Mouse (Mus musculus) cortical plate, adult 2 months (tissue): ENCODE results near the gene Gpnmb.

ENCODE experiments used
- CTCF ChIP-seq: fragments of 200-500 bp; IDR thresholded peaks from 2 replicates; pipeline ENCODE4 v1.5.1; 2011; ENCODE audit warnings: mild to moderate bottlenecking, control low read depth, low read length; ENCODE audit not compliant: insufficient read depth; ENCODE audit errors: extremely low read depth
- POLR2A ChIP-seq: fragments of 200-500 bp; IDR thresholded peaks from 2 replicates; pipeline ENCODE4 v1.6.1; 2011; ENCODE audit warnings: mild to moderate bottlenecking, low read length, control low read depth; ENCODE audit not compliant: insufficient read depth; ENCODE audit errors: extremely low read depth

GRCm38 (mm10) chr6:49013023-49013422 is 23.3 kb upstream of the Gpnmb start:
- no peak for TF ChIP-seq CTCF
- TF ChIP-seq POLR2A = no peak
